Mouse (Mus musculus) lung, postnatal 0 days (tissue): ENCODE data around the gene Il21r.

ENCODE experiments used
- CTCF ChIP-seq: IDR thresholded peaks from 2 replicates; pipeline ENCODE4 v1.5.1; 2016; ENCODE audit warnings: antibody characterized with exemption, mild to moderate bottlenecking
- EP300 ChIP-seq: IDR thresholded peaks from 2 replicates; pipeline ENCODE4 v1.6.1; 2016; ENCODE audit warnings: antibody characterized with exemption, mild to moderate bottlenecking, control low read depth

DNA sequence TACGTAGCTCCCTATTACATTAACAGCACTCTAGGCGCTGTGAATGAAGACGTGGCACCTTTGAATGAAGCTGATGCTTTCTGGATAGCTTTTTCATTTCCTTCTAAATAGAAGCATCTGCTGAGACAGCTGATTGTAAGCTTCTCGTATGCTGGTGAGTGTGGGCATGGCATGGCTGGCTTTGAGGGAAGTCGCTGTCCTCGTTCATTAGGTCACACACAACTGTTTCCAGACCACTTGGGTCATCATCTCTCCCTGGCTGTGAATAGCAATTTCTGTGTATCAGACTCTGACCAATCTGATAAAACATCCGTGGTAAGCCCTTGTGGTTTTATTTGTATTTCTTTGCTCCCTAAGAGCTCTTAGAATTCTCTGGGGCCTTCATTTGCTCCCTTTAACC is 14.8 kb downstream of the Il21r start:
- TF ChIP-seq CTCF (no peak), EP300 (no peak)
